Mouse (Mus musculus): ENCODE measurements around the gene Btbd35f8.
"Not testable (repeated sequence)": the region's sequence is repeated elsewhere in the genome, so short reads cannot be mapped to it uniquely, and the experiment has no call there.

GRCm38 (mm10) chrX:34450224-34450623 lies at the start of gene Btbd35f8:
- not testable (repeated sequence) for TF ChIP-seq CTCF (IDR thresholded peaks at IDR 0.05; ENCODE audit: extremely low read depth, insufficient read length, insufficient replicate concordance, low read depth, low read length); POLR2A (IDR thresholded peaks at IDR 0.05; ENCODE audit: low read depth, low read length)

Measured in small intestine, adult 2 months (tissue).